Mouse (Mus musculus): ENCODE measurements around the gene Chsy1. TPM values are rescaled to one million over a fixed set of nuclear protein-coding genes. Genes with fewer than 3 reads are reported as not detected.

Gene Chsy1
- polyA plus RNA-seq, 1 experiment from 2014 or later, result 13.4 TPM

- no peaks in the 10 kb centered on the region for H3K27me3 ChIP-seq (replicated peaks)
- ATAC-seq (ENCODE audit: low FRiP score, low read depth), result no peak
- H3K4me2 ChIP-seq (replicated peaks), result no peak overlapping the region
- WGBS, result 97% methylated on average over 3 of the region's 3 CpGs
- H3K9me3 ChIP-seq, result no peaks in the 10 kb centered on the region
- peaks cover 4% of the 10 kb centered on the region for H3K36me3 ChIP-seq
- H3K9ac ChIP-seq, result no peak overlapping the region
- no peak overlapping the region for H3K4me3 ChIP-seq
- no peak overlapping the region for H3K27ac ChIP-seq
- peaks cover 4% of the 10 kb centered on the region; the same call in 1 of the 2 replicates for H3K4me1 ChIP-seq
Observed at GRCm38 (mm10) chr7:66147816-66148215, 38.5 kb downstream of the Chsy1 start.

GRCm38 (mm10) chr7:66149506-66149905 lies 40.2 kb downstream of the Chsy1 start:
- Histone ChIP-seq H3K9ac (no peak overlapping the region), H3K9me3 (no peaks in the 10 kb centered on the region), H3K36me3 (peaks cover 9% of the 10 kb centered on the region), H3K27ac (no peak overlapping the region), H3K4me3 (no peak overlapping the region), H3K27me3 (replicated peaks) (no peaks in the 10 kb centered on the region), H3K4me1 (peaks cover 4% of the 10 kb centered on the region; the same call in 1 of the 2 replicates), H3K4me2 (replicated peaks) (no peak overlapping the region)
- ATAC-seq (ENCODE audit: low FRiP score, low read depth), result no peak
- WGBS, result 88% methylated on average over 8 of the region's 8 CpGs

GRCm38 (mm10) chr7:66150411-66150810 lies 41.1 kb downstream of the Chsy1 start:
- H3K4me1 ChIP-seq, result peaks cover 4% of the 10 kb centered on the region; the same call in 1 of the 2 replicates
- no peak for ATAC-seq (ENCODE audit: low FRiP score, low read depth)
- no peak overlapping the region for H3K27ac ChIP-seq
- H3K27me3 ChIP-seq (replicated peaks), result no peaks in the 10 kb centered on the region
- H3K4me2 ChIP-seq (replicated peaks), result no peak overlapping the region
- H3K9ac ChIP-seq, result no peak overlapping the region
- peaks cover 9% of the 10 kb centered on the region for H3K36me3 ChIP-seq
- 85% methylated on average over 3 of the region's 3 CpGs for WGBS
- H3K9me3 ChIP-seq, result no peaks in the 10 kb centered on the region
- no peak overlapping the region for H3K4me3 ChIP-seq

GRCm38 (mm10) chr7:66157413-66157812 lies 48.1 kb downstream of the Chsy1 start:
- H3K4me3 ChIP-seq, result no peak overlapping the region
- no peak for ATAC-seq (ENCODE audit: low FRiP score, low read depth)
- no peak overlapping the region for H3K9ac ChIP-seq
- H3K4me2 ChIP-seq (replicated peaks), result no peak overlapping the region
- H3K27ac ChIP-seq, result no peak overlapping the region
- H3K9me3 ChIP-seq, result no peaks in the 10 kb centered on the region
- WGBS, result 85% methylated on average over 9 of the region's 9 CpGs
- H3K4me1 ChIP-seq, result peaks cover 5% of the 10 kb centered on the region
- peaks cover 9% of the 10 kb centered on the region for H3K36me3 ChIP-seq
- H3K27me3 ChIP-seq (replicated peaks), result no peaks in the 10 kb centered on the region

- Histone ChIP-seq H3K9ac (no peak overlapping the region), H3K27me3 (replicated peaks) (no peaks in the 10 kb centered on the region), H3K4me1 (peaks cover 5% of the 10 kb centered on the region), H3K27ac (no peak overlapping the region), H3K9me3 (no peaks in the 10 kb centered on the region), H3K36me3 (peaks cover 4% of the 10 kb centered on the region), H3K4me3 (no peak overlapping the region), H3K4me2 (replicated peaks) (no peak overlapping the region)
- ATAC-seq (ENCODE audit: low FRiP score, low read depth), result no peak
- 91% methylated on average over 4 of the region's 4 CpGs for WGBS
Observed at GRCm38 (mm10) chr7:66157861-66158415, 48.6 kb downstream of the Chsy1 start.

GRCm38 (mm10) chr7:66158616-66159129 lies 49.4 kb downstream of the Chsy1 start:
- no peak for ATAC-seq (ENCODE audit: low FRiP score, low read depth)
- Histone ChIP-seq H3K27ac (no peak overlapping the region), H3K9me3 (no peaks in the 10 kb centered on the region), H3K4me3 (no peak overlapping the region), H3K4me1 (peaks cover 5% of the 10 kb centered on the region), H3K36me3 (no peaks in the 10 kb centered on the region), H3K27me3 (replicated peaks) (no peaks in the 10 kb centered on the region), H3K9ac (no peak overlapping the region), H3K4me2 (replicated peaks) (no peak overlapping the region)
- WGBS, result 69% methylated on average over 9 of the region's 9 CpGs

GRCm38 (mm10) chr7:66159961-66160360 lies 50.6 kb downstream of the Chsy1 start:
- H3K27me3 ChIP-seq (replicated peaks), result no peaks in the 10 kb centered on the region
- H3K9ac ChIP-seq, result no peak overlapping the region
- no peak overlapping the region for H3K4me2 ChIP-seq (replicated peaks)
- H3K9me3 ChIP-seq, result no peaks in the 10 kb centered on the region
- H3K36me3 ChIP-seq, result no peaks in the 10 kb centered on the region
- no peak overlapping the region for H3K27ac ChIP-seq
- peaks cover 10% of the 10 kb centered on the region for H3K4me1 ChIP-seq
- ATAC-seq (ENCODE audit: low FRiP score, low read depth), result no peak
- no peak overlapping the region for H3K4me3 ChIP-seq
- WGBS, result 18% methylated on average over 5 of the region's 5 CpGs

- 84% methylated on average over 6 of the region's 6 CpGs for WGBS
- H3K4me1 ChIP-seq, result peaks cover 10% of the 10 kb centered on the region
- no peaks in the 10 kb centered on the region for H3K27me3 ChIP-seq (replicated peaks)
- H3K36me3 ChIP-seq, result no peaks in the 10 kb centered on the region
- no peak overlapping the region for H3K9ac ChIP-seq
- no peak for ATAC-seq (ENCODE audit: low FRiP score, low read depth)
- no peak overlapping the region for H3K27ac ChIP-seq
- no peaks in the 10 kb centered on the region for H3K9me3 ChIP-seq
- no peak overlapping the region for H3K4me2 ChIP-seq (replicated peaks)
- no peak overlapping the region for H3K4me3 ChIP-seq
Observed at GRCm38 (mm10) chr7:66161836-66162235, 52.5 kb downstream of the Chsy1 start.

- H3K4me1 ChIP-seq, result peaks cover 10% of the 10 kb centered on the region
- 83% methylated on average over 7 of the region's 7 CpGs for WGBS
- ATAC-seq (ENCODE audit: low FRiP score, low read depth), result no peak
Observed at GRCm38 (mm10) chr7:66162489-66162888, 53.2 kb downstream of the Chsy1 start.

GRCm38 (mm10) chr7:66162981-66163380 lies 53.7 kb downstream of the Chsy1 start:
- no peak overlapping the region for H3K4me3 ChIP-seq
- ATAC-seq (ENCODE audit: low FRiP score, low read depth), result no peak
- 91% methylated on average over 1 of the region's 1 CpGs for WGBS
- no peaks in the 10 kb centered on the region for H3K27me3 ChIP-seq (replicated peaks)
- no peaks in the 10 kb centered on the region for H3K36me3 ChIP-seq
- no peak overlapping the region for H3K9ac ChIP-seq
- peaks cover 7% of the 10 kb centered on the region for H3K4me1 ChIP-seq
- H3K27ac ChIP-seq, result no peak overlapping the region
- H3K4me2 ChIP-seq (replicated peaks), result no peak overlapping the region
- no peaks in the 10 kb centered on the region for H3K9me3 ChIP-seq

More at GRCm38 (mm10) chr7:66162489-66162888, 53.2 kb downstream of the Chsy1 start:
- Histone ChIP-seq H3K27me3 (replicated peaks) (no peaks in the 10 kb centered on the region), H3K27ac (no peak overlapping the region), H3K9ac (no peak overlapping the region), H3K9me3 (no peaks in the 10 kb centered on the region), H3K4me3 (no peak overlapping the region), H3K36me3 (no peaks in the 10 kb centered on the region), H3K4me2 (replicated peaks) (no peak overlapping the region)

GRCm38 (mm10) chr7:66164427-66165031 lies 55.2 kb downstream of the Chsy1 start:
- 71% methylated on average over 9 of the region's 9 CpGs for WGBS
- Histone ChIP-seq H3K36me3 (no peaks in the 10 kb centered on the region), H3K4me3 (no peak overlapping the region), H3K27ac (no peak overlapping the region), H3K4me2 (replicated peaks) (no peak overlapping the region), H3K27me3 (replicated peaks) (no peaks in the 10 kb centered on the region), H3K9me3 (no peaks in the 10 kb centered on the region), H3K9ac (no peak overlapping the region), H3K4me1 (peaks cover 5% of the 10 kb centered on the region; the same call in 1 of the 2 replicates)
- no peak for ATAC-seq (ENCODE audit: low FRiP score, low read depth)

GRCm38 (mm10) chr7:66165036-66165798 lies 55.9 kb downstream of the Chsy1 start:
- Histone ChIP-seq H3K36me3 (no peaks in the 10 kb centered on the region), H3K27me3 (replicated peaks) (no peaks in the 10 kb centered on the region), H3K9me3 (no peaks in the 10 kb centered on the region), H3K4me2 (replicated peaks) (no peak overlapping the region), H3K27ac (no peak overlapping the region), H3K4me3 (no peak overlapping the region), H3K4me1 (peaks cover 5% of the 10 kb centered on the region; the same call in 1 of the 2 replicates), H3K9ac (no peak overlapping the region)
- no peak for ATAC-seq (ENCODE audit: low FRiP score, low read depth)
- WGBS, result 59% methylated on average over 5 of the region's 5 CpGs
